Mouse (Mus musculus): ENCODE measurements at regions not wholly inside any gene's neighbourhood (a gene's known extent, or its start where the extent isn't known, plus 50 kb on each side); places are given as distances from the start of the nearest gene placed in this dataset.

DNA sequence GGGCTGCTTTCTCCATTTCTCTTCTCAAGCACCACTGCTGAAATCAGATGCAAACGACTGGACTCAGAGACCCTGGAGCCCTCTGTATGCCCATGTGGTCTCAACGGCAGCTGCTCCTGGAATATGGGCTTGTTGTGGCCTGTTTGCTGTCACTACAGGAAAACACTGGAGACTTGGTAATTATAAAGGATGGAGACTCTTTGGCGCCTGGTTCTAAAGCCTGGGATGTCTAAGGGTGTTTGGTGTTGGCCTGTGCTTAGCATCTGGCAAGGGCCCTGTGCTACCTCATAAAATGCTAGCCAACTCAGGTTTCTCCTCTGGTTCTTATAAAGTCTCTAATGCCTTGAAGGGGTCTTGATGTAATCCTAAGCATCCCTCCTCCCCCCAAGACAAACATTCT, 133.4 kb upstream of the Hs3st4 start:
- no peaks in the 10 kb centered on the region for H3K27me3 ChIP-seq (ENCODE audit: control insufficient read depth, insufficient read depth, low read length)
- no peak overlapping the region for H3K4me3 ChIP-seq
- H3K9ac ChIP-seq (ENCODE audit: low read depth, low read length) = no peak overlapping the region
- no peaks in the 10 kb centered on the region for H3K79me2 ChIP-seq (replicated peaks; ENCODE audit: control insufficient read depth, insufficient read depth, low read length)
- WGBS = 67% methylated on average over 3 of the region's 3 CpGs
- no peaks in the 10 kb centered on the region for H3K4me1 ChIP-seq (ENCODE audit: control insufficient read depth, insufficient read depth, low read length)
- no peaks in the 10 kb centered on the region for H3K36me3 ChIP-seq (ENCODE audit: control insufficient read depth, insufficient read depth, low read length)
- DNase-seq = no peak
- TF ChIP-seq CTCF (IDR thresholded peaks at IDR 0.05) (no peak), POLR2A (IDR thresholded peaks at IDR 0.05; ENCODE audit: insufficient read depth, low read depth, low read length) (no peak)
- H3K27ac ChIP-seq = no peak overlapping the region
- intact Hi-C loops (cut with DNase I) = no loop called here

DNA sequence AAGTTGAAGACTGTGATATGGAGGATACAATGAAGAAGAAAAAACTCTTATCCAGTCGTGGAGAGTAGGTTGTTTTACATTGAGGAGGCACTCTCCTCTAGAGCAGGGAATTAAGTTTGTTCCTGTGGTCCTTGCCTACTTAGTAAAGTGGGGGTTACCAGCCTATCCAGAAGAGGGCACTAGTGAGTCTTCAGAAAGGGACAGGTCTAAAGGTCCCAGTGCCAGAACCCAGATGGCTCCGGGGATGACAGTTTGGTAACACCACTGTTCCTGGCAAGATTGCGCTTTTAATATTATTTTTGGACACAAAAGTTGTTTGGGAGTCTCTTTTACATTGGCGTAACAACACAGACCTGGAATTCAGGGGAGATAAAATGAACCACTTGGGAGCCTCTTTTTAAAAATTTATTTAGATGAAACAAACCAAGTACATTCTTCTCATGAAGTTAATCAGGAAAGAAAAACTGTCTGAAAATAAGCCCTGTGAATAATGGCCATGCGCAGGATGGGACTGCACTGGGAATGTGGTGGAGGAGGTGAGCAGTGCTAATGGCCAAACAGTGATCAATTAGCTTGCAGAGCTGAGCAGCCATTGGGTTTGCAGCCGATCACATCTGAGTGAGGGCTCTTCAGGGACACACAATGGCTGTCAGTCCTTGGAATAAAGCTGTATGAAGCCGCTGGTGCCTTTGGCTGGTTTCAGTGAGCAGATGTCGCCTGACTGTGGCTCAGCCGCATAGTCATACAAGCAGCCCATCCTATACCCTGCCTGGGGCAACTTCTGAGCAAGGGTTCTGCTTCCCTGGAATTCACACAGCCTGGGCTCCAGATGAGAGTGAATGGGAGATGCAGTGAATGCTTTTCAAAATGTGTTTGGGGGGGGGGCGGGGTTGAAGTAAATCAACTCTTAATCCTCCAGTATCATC, 132.1 kb upstream of the Hs3st4 start:
- no peaks in the 10 kb centered on the region for H3K4me1 ChIP-seq (ENCODE audit: control insufficient read depth, insufficient read depth, low read length)
- DNase-seq = no peak
- TF ChIP-seq CTCF (IDR thresholded peaks at IDR 0.05) = peak; percentile 38
- TF ChIP-seq EP300 (IDR thresholded peaks at IDR 0.05; ENCODE audit: insufficient read depth, low read depth, low read length) = no peak

GRCm38 (mm10) chr7:123857539-123857938, 125.1 kb upstream of the Hs3st4 start:
- WGBS = 31% methylated on average over 6 of the region's 6 CpGs
- no peak for DNase-seq
- Histone ChIP-seq H3K27me3 (ENCODE audit: control insufficient read depth, insufficient read depth, low read length) (no peaks in the 10 kb centered on the region), H3K27ac (no peak overlapping the region), H3K9ac (ENCODE audit: low read depth, low read length) (no peak overlapping the region), H3K4me1 (ENCODE audit: control insufficient read depth, insufficient read depth, low read length) (no peaks in the 10 kb centered on the region), H3K36me3 (ENCODE audit: control insufficient read depth, insufficient read depth, low read length) (no peaks in the 10 kb centered on the region), H3K79me2 (replicated peaks; ENCODE audit: control insufficient read depth, insufficient read depth, low read length) (no peaks in the 10 kb centered on the region), H3K4me3 (no peak overlapping the region)
- TF ChIP-seq CTCF (IDR thresholded peaks at IDR 0.05) (no peak), EP300 (IDR thresholded peaks at IDR 0.05; ENCODE audit: insufficient read depth, low read depth, low read length) (no peak), POLR2A (IDR thresholded peaks at IDR 0.05; ENCODE audit: insufficient read depth, low read depth, low read length) (no peak)
- intact Hi-C loops (cut with DNase I) = no loop called here

More for the DNA sequence above, 132.1 kb upstream of the Hs3st4 start:
- Histone ChIP-seq H3K79me2 (replicated peaks; ENCODE audit: control insufficient read depth, insufficient read depth, low read length) (no peaks in the 10 kb centered on the region), H3K27ac (no peak overlapping the region), H3K36me3 (ENCODE audit: control insufficient read depth, insufficient read depth, low read length) (no peaks in the 10 kb centered on the region), H3K27me3 (ENCODE audit: control insufficient read depth, insufficient read depth, low read length) (no peaks in the 10 kb centered on the region), H3K9ac (ENCODE audit: low read depth, low read length) (no peak overlapping the region), H3K4me3 (no peak overlapping the region)
- WGBS = 66% methylated on average over 10 of the region's 10 CpGs
- intact Hi-C loops (cut with DNase I) = no loop called here

DNA sequence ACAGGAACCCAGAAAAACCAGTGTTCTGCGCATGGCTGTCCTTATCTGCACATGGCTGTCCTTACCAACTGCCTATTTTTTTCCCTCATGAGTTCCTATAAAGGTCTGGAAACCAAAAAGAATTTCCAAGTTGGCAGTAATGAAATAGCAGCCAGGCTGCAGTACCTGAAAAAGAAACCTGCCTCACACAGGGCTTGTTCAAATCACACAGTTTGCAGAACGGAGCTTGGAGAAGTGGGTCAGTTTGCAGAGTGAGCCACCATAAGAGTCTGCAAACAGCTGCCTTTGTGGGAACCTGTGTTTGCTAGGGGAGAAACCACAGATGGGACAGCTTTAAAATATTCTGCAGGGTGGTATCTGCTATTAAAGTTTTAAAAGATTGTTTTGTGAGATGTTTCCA, 121.0 kb upstream of the Hs3st4 start:
- no peak for TF ChIP-seq EP300 (IDR thresholded peaks at IDR 0.05; ENCODE audit: insufficient read depth, low read depth, low read length)
- no peak for TF ChIP-seq POLR2A (IDR thresholded peaks at IDR 0.05; ENCODE audit: insufficient read depth, low read depth, low read length)
- no peak for TF ChIP-seq CTCF (IDR thresholded peaks at IDR 0.05)
- Histone ChIP-seq H3K27me3 (ENCODE audit: control insufficient read depth, insufficient read depth, low read length) (no peaks in the 10 kb centered on the region), H3K27ac (no peak overlapping the region), H3K9ac (ENCODE audit: low read depth, low read length) (no peak overlapping the region), H3K4me3 (no peak overlapping the region), H3K79me2 (replicated peaks; ENCODE audit: control insufficient read depth, insufficient read depth, low read length) (no peaks in the 10 kb centered on the region), H3K4me1 (ENCODE audit: control insufficient read depth, insufficient read depth, low read length) (no peaks in the 10 kb centered on the region), H3K36me3 (ENCODE audit: control insufficient read depth, insufficient read depth, low read length) (no peaks in the 10 kb centered on the region)
- no peak for DNase-seq
- WGBS = 77% methylated on average over 2 of the region's 2 CpGs
- intact Hi-C loops (cut with DNase I) = no loop called here

GRCm38 (mm10) chr7:123896759-123897444, 85.8 kb upstream of the Hs3st4 start:
- no peak overlapping the region for H3K27ac ChIP-seq
- DNase-seq = no peak
- no peak overlapping the region for H3K4me3 ChIP-seq
- H3K4me1 ChIP-seq (ENCODE audit: control insufficient read depth, insufficient read depth, low read length) = no peaks in the 10 kb centered on the region
- intact Hi-C loops (cut with DNase I) = no loop called here
- no peaks in the 10 kb centered on the region for H3K36me3 ChIP-seq (ENCODE audit: control insufficient read depth, insufficient read depth, low read length)
- H3K79me2 ChIP-seq (replicated peaks; ENCODE audit: control insufficient read depth, insufficient read depth, low read length) = no peaks in the 10 kb centered on the region
- H3K27me3 ChIP-seq (ENCODE audit: control insufficient read depth, insufficient read depth, low read length) = no peaks in the 10 kb centered on the region
- TF ChIP-seq CTCF (IDR thresholded peaks at IDR 0.05) (no peak), POLR2A (IDR thresholded peaks at IDR 0.05; ENCODE audit: insufficient read depth, low read depth, low read length) (no peak), EP300 (IDR thresholded peaks at IDR 0.05; ENCODE audit: insufficient read depth, low read depth, low read length) (no peak)
- WGBS = 67% methylated on average over 4 of the region's 4 CpGs
- no peak overlapping the region for H3K9ac ChIP-seq (ENCODE audit: low read depth, low read length)

Data from heart, adult 2 months (tissue).